8 mouse cellular contexts compared by ENCODE assay signal in genomic region chr4:130036573-130037401, GRCm38 (mm10). TPM values are rescaled to one million over a fixed set of nuclear protein-coding genes. Genes with fewer than 3 reads are reported as not detected.
DNase-seq lines count a peak whose midpoint lies in the region; ATAC-seq and TF ChIP-seq lines count a peak whose summit lies in the region.

No protein-coding gene starts in this region.

- no peaks in the 10 kb centered on the region for H3K9me3 ChIP-seq in embryonic facial prominence, embryonic 15.5 days (replicated peaks)
- H3K9me3 ChIP-seq in heart, embryonic 13.5 days, result no peaks in the 10 kb centered on the region
- H3K9me3 ChIP-seq in kidney, embryonic 16.5 days (ENCODE audit: low read length), result no peaks in the 10 kb centered on the region

- H3K4me1 ChIP-seq in embryonic facial prominence, embryonic 15.5 days, result peaks cover 31% of the 10 kb centered on the region
- peaks cover 28% of the 10 kb centered on the region for H3K4me1 ChIP-seq in heart, embryonic 13.5 days
- peaks cover 14% of the 10 kb centered on the region for H3K4me1 ChIP-seq in kidney, embryonic 16.5 days (ENCODE audit: insufficient read depth, low read length)
- H3K4me1 ChIP-seq in small intestine, adult 2 months (ENCODE audit: control insufficient read depth, insufficient read depth, insufficient read length, low read length), result no peaks in the 10 kb centered on the region; the same call in none of the 2 replicates

- 0 out of 2 replicates have a peak, but pooled peaks cover 11% of the 10 kb centered on the region for H3K27me3 ChIP-seq in embryonic facial prominence, embryonic 15.5 days
- H3K27me3 ChIP-seq in heart, embryonic 13.5 days (replicated peaks), result peaks cover 33% of the 10 kb centered on the region
- H3K27me3 ChIP-seq in kidney, embryonic 16.5 days (ENCODE audit: insufficient read depth, low read length), result peaks cover 19% of the 10 kb centered on the region; the same call in 1 of the 2 replicates
- H3K27me3 ChIP-seq in small intestine, adult 2 months (ENCODE audit: control insufficient read depth, insufficient read depth, low read length), result 0 out of 2 replicates have a peak, but pooled peaks cover 3% of the 10 kb centered on the region

- TF ChIP-seq CTCF in small intestine, adult 2 months (IDR thresholded peaks at IDR 0.05; ENCODE audit: extremely low read depth, insufficient read length, insufficient replicate concordance, low read depth, low read length), result no peak

- TF ChIP-seq POLR2A in small intestine, adult 2 months (IDR thresholded peaks at IDR 0.05; ENCODE audit: low read depth, low read length), result no peak

- peak overlapping the region; percentile 41 for H3K4me2 ChIP-seq in embryonic facial prominence, embryonic 15.5 days (replicated peaks)
- peak overlapping the region; percentile 57 for H3K4me2 ChIP-seq in heart, embryonic 13.5 days
- peak overlapping the region; percentile 40 for H3K4me2 ChIP-seq in kidney, embryonic 16.5 days (replicated peaks; ENCODE audit: low read depth, low read length)

- 7% methylated on average over 23 of the region's 23 CpGs for WGBS in embryonic facial prominence, embryonic 15.5 days
- 5% methylated on average over 23 of the region's 23 CpGs for WGBS in heart, embryonic 13.5 days
- WGBS in kidney, embryonic 16.5 days, result 4% methylated on average over 23 of the region's 23 CpGs
- WGBS in small intestine, adult 2 months, result 10% methylated on average over 23 of the region's 23 CpGs

- ATAC-seq in embryonic facial prominence, embryonic 15.5 days (ENCODE audit: insufficient number of reproducible peaks, low FRiP score, low TSS enrichment, low read depth), result peak; percentile 76
- ATAC-seq in heart, embryonic 13.5 days (ENCODE audit: extremely low read depth, insufficient number of reproducible peaks, low FRiP score, low TSS enrichment), result peak; percentile 43; the same call in 1 of the 2 replicates
- peak; percentile 90 for ATAC-seq in kidney, embryonic 16.5 days (ENCODE audit: low FRiP score, low TSS enrichment)

- no peak overlapping the region for H3K9ac ChIP-seq in embryonic facial prominence, embryonic 15.5 days
- H3K9ac ChIP-seq in heart, embryonic 13.5 days, result 0 out of 2 replicates have a peak overlapping the region, but pooled peaks have one; percentile 17
- peak overlapping the region; percentile 29 for H3K9ac ChIP-seq in kidney, embryonic 16.5 days (replicated peaks; ENCODE audit: low read length)

- 0 out of 2 replicates have a peak overlapping the region, but pooled peaks have one; percentile 7 for H3K4me3 ChIP-seq in embryonic facial prominence, embryonic 15.5 days (replicated peaks)
- H3K4me3 ChIP-seq in heart, embryonic 13.5 days, result peak overlapping the region; percentile 21
- H3K4me3 ChIP-seq in kidney, embryonic 16.5 days (ENCODE audit: low read length), result 0 out of 2 replicates have a peak overlapping the region, but pooled peaks have one; percentile 1
- H3K4me3 ChIP-seq in small intestine, adult 2 months (ENCODE audit: low read depth, low read length), result no peak overlapping the region

- H3K27ac ChIP-seq in embryonic facial prominence, embryonic 15.5 days (replicated peaks), result peak overlapping the region; percentile 82
- H3K27ac ChIP-seq in heart, embryonic 13.5 days (replicated peaks), result peak overlapping the region; percentile 71
- peak overlapping the region; percentile 77 for H3K27ac ChIP-seq in kidney, embryonic 16.5 days (ENCODE audit: low read length)
- H3K27ac ChIP-seq in small intestine, adult 2 months (ENCODE audit: insufficient read depth, low read depth, low read length), result peak overlapping the region; percentile 60

- DNase-seq in thymus, postnatal 4 days, result peak; percentile 34
- no peak for DNase-seq in thymus, postnatal 10 days (ENCODE audit: low spot score in 2 of 2)
- DNase-seq in lung, postnatal 10 days, result peak; percentile 90
- no peak for DNase-seq in layer of hippocampus, adult 9-11 months

- H3K36me3 ChIP-seq in embryonic facial prominence, embryonic 15.5 days, result no peaks in the 10 kb centered on the region
- no peaks in the 10 kb centered on the region for H3K36me3 ChIP-seq in heart, embryonic 13.5 days
- H3K36me3 ChIP-seq in kidney, embryonic 16.5 days (ENCODE audit: insufficient read depth, low read length), result no peaks in the 10 kb centered on the region
- no peaks in the 10 kb centered on the region for H3K36me3 ChIP-seq in small intestine, adult 2 months (ENCODE audit: control insufficient read depth, insufficient read depth, low read length)

RNA-seq across cellular contexts. Expression of gene Col16a1, which starts 10.9 kb away (rescaled TPM):
- 183 and 190 TPM in 2 replicates for polyA plus RNA-seq in embryonic facial prominence, embryonic 15.5 days (2015; fragmentation: Nextera tagmentation; extraction: Ambion mirVana)
- polyA plus RNA-seq in heart, embryonic 13.5 days (2015; fragmentation: Nextera tagmentation; extraction: Ambion mirVana), result 26.9 and 30.4 TPM in 2 replicates
- polyA plus RNA-seq in kidney, embryonic 16.5 days (2015; fragmentation: Nextera tagmentation; extraction: Ambion mirVana), result 41.2 and 48.8 TPM in 2 replicates
- polyA plus RNA-seq in small intestine, adult 2 months (2012; rRNA removed), result 6.9 and 8.2 TPM in 2 replicates

RNA-seq across cellular contexts. Expression of gene Adgrb2, which starts 52.1 kb away (rescaled TPM):
- 7.0 and 7.1 TPM in 2 replicates for polyA plus RNA-seq in embryonic facial prominence, embryonic 15.5 days (2015; fragmentation: Nextera tagmentation; extraction: Ambion mirVana)
- polyA plus RNA-seq in heart, embryonic 13.5 days (2015; fragmentation: Nextera tagmentation; extraction: Ambion mirVana), result 1.4 and 1.6 TPM in 2 replicates
- 1.7 and 3.2 TPM in 2 replicates for polyA plus RNA-seq in kidney, embryonic 16.5 days (2015; fragmentation: Nextera tagmentation; extraction: Ambion mirVana)
- 1.7 and 2.3 TPM in 2 replicates for polyA plus RNA-seq in small intestine, adult 2 months (2012; rRNA removed)

Comparison
In these comparisons a context has a peak if more than half of its experiments do, and no peak if none do; other contexts are left out.
1. DNase-seq: peak in thymus, postnatal 4 days (single experiment) and lung, postnatal 10 days (single experiment); none in thymus, postnatal 10 days (0 of 2) and layer of hippocampus, adult 9-11 months (single experiment).
2. Peak in every context shown above with its lines, with median percentiles within 50 percentile points of each other: ATAC-seq, H3K27ac ChIP-seq and H3K4me2 ChIP-seq.